Mouse (Mus musculus) thymus, postnatal 4 days (tissue): Measurements from ENCODE around the gene 9530068E07Rik.
"Not testable (repeated sequence)": the region's sequence is repeated elsewhere in the genome, so short reads cannot be mapped to it uniquely, and the experiment has no call there.

Source experiments
- DNase-seq: peaks from one replicate; pipeline ENCODE4 v3.0.0; 2021

The 9530068E07Rik gene

GRCm38 (mm10) chr11:52374340-52374739, 21.9 kb upstream of the 9530068E07Rik start:
- peak; percentile 81 for DNase-seq

GRCm38 (mm10) chr11:52377579-52377978, 18.6 kb upstream of the 9530068E07Rik start:
- no peak for DNase-seq

- no peak for DNase-seq
Measured at GRCm38 (mm10) chr11:52379241-52379640, 17.0 kb upstream of the 9530068E07Rik start.

DNA sequence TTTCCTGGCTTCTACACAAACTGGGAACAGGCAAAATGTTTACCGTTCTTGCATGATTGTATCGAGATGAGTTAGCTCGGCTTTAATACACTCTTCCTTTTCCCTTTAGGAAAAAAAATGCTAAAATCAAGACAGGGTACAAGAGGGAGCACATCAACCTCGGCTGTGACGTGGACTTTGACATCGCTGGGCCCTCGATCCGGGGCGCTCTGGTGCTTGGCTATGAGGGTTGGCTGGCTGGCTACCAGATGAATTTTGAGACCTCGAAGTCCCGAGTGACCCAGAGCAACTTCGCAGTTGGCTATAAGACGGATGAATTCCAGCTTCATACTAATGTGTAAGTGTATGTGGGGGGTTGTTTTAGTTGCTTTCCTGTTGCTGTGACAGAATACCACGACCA, 12.5 kb upstream of the 9530068E07Rik start:
- no peak for DNase-seq

DNA sequence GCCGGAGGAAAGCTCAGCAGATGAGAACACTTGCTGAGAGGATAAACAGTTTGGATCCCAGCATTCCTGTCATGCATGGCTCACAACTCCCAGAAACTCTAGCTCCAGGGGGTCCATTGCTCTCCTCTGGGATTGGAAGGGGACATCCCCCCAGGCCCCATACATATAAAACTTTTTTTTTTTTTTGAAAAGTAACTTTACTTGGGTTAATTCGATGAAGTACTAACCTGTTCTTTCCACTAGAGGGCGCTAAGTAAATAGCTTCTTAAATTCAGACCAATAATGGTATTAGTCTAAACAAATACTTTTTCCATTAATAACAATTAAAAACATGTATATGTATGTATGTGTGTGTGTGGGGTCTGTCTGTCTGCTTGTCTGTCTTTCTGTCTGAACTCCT, 11.6 kb upstream of the 9530068E07Rik start:
- no peak for DNase-seq

- DNase-seq, result no peak
Measured at GRCm38 (mm10) chr11:52386892-52387291, 9.3 kb upstream of the 9530068E07Rik start.

DNA sequence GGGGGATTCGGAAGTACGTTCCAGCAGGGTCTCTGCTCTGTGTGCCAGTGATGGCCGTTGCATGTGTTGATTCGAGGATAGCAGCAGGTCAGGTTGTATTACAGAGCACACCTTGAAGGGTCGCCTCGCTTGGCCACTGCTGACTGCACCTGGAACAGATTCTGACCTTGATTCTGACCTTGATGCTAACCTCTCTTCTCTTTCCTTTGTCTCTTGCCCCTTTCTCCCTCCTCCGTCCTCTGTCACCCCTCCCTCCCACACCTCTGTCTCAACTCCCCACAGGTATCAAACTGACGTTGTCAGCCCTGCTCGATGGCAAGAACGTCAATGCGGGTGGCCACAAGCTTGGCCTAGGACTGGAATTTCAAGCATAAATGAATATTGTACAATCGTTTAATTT, 8.1 kb upstream of the 9530068E07Rik start:
- DNase-seq, result no peak

DNA sequence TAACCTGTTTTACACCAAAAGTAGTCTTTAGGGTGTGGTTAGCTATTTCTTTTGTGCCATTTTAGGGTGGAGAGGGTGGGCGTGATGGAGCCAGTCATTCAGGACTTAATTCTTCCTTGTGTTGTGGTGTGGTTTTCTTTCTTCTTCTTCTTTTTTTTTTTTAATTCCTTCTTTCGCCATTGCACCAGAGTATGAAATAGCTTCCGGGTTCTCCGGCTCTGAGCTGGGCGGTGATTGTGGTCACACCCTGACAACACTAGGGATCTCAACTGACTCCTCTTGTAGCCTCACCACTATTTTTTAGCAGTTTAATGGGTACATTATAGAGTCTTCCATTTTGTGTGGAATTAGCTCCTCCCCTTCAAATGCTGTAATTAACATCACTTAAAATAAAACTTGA, 7.2 kb upstream of the 9530068E07Rik start:
- DNase-seq, result not testable (repeated sequence)

DNA sequence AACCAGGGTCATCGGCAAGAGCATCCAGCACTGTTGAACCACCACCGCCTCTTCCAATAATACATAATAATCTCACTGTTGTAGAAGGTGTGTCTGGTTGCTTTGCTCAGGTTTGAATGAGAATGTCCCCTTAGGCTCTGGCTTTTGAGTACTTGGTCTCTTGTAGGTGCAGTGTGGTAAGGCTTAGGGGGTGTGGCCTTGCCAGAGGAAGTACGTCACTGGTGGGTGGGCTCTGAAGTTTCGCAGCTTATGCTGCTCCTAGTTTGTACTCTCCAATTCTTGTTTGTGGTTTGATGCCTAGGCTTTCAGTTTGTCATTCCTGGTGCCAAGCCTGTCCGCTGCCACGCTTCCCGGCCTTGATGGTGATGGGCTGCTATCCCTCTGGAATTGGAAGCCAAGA, 6.3 kb upstream of the 9530068E07Rik start:
- DNase-seq, result no peak

DNA sequence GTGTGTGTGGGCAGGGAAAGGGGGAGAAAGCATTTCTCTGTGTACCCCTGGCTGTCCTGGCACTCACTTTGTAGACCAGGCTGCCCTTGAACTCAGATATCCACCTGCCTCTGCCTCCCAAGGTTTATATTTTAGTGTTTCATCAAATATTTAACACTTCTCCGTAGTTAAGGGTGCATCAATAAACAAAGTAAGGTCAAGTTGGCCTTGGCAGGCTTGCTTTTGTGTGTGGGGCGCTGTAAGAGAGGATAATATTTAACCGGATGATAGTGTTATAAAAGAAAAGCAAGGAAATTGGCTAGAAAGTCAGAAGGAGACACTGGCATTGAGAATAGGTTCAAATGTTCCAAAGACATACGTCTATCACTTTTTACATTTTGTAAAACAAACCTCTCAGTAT, 1.7 kb upstream of the 9530068E07Rik start:
- DNase-seq, result no peak

DNA sequence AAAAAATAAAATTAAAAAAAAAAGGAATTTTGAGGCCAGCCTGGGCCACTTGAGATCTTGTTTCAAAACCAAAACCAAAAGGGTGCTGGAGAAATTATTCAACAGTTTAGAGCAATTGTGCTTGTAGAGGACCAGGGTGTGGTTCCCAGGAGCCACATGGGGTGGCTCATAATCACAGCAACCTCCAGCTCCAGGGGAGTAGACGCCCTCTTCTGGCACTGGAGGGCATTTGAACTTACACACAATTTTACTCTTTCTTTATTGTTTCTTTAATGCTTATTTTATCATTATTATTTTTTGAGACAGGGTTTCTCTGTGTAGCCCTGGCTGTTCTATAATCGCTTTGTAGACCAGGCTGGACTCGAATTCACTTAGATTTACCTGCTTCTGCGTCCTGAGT, 885 bp upstream of the 9530068E07Rik start:
- no peak for DNase-seq

DNA sequence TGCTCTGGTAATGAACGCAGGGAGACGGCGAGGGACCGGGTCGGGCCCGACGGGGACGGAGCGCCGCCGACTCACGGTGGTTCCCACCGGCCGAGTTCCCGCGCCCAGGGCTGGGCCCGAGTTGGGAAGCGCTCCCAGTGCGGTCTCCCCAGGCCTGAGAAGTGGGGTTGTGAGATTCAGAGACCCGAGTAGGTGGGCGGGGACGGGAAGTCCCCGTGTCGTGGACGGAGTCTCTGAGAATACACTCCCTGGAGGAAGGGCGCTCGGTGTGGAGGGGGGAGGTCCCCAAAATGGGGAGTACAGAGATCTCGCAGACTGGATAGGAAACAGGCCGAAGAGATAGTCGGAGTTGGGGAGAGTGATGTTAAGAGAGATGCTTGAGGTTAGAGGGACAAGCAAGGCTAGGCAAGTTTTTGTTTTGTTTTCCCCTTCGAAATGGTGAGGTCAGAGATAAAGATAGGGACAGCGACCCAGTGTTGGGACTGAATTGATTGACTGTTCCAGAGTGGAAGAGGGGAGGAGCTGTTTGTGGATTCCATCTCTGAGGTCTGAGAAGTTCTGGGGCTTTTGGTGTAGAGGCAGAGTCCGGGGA, 465 bp downstream of the 9530068E07Rik start:
- DNase-seq, result no peak

DNA sequence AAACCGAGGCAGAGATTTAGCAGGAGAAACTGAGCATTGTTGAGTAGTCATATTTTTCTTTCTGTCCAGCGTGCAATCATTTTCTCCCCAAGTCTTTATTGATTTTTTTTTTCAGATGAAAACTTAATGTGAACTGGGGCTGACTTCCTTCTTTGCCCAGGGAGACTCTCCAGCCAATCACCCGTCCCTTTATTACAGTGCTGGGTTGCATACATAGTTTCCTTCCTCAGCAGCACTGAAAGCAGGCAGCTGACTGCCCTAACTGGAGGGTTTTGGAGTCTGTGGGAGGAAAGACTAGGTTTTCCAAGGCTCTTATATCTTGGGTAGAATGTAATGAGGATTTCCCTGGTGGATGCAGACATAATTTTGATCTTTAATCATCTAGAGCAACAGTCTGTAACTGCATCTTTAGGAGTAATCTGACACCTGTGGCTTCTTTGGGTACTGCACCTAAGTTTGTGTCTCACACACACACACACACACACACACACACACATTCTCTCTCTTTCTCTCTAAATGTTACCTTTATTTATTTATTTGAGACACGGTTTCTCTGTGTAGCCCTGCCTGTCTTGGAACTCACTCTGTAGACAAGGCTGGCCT, 1.3 kb downstream of the 9530068E07Rik start:
- peak; percentile 41 for DNase-seq

- DNase-seq, result no peak
Measured at GRCm38 (mm10) chr11:52401476-52401875, 5.2 kb downstream of the 9530068E07Rik start.

- DNase-seq, result no peak
Measured at GRCm38 (mm10) chr11:52402566-52402965, 6.3 kb downstream of the 9530068E07Rik start.

DNA sequence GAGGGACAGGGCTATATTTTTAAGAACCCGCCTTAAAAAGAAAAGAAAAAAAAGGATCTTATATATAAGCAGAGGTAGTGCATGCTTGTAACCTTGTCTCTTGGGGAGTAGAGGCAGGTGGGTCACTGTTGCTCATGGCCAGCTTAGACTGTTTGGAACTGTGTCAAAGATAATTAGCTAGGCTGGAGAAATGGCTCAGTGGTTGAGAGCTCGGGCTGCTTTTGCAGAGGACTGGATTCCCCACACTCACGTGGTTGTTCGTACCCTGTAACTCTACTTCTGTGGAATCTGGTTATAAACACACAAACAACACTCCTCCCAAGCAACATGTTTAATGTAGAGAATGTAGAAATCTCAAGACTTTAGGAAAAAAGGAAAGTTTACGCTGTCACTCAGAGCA, 8.0 kb downstream of the 9530068E07Rik start:
- DNase-seq, result no peak

GRCm38 (mm10) chr11:52405196-52405688, 9.0 kb downstream of the 9530068E07Rik start:
- DNase-seq, result no peak

DNA sequence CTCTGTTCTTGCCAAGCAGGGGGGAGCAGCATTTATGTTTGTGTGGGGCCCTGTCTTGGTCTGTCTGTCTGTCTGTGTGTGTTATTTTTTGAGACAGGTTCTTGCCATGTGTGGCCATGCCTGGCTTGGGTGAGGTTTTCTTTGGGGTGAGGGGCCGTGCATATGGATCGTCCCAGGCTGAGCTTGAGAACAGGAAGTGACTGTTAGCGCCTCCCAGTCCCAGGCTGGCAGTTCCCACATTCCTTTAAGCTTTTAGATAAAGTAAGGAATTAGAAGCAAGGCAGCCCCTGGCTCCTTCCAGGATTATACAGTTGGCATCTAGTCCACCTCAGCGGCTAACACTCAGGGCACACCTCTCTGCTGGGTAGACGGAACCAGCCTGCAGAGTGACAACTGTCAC, 13.1 kb downstream of the 9530068E07Rik start:
- no peak for DNase-seq

- no peak for DNase-seq
Measured at GRCm38 (mm10) chr11:52418358-52418757, 22.1 kb downstream of the 9530068E07Rik start.

DNA sequence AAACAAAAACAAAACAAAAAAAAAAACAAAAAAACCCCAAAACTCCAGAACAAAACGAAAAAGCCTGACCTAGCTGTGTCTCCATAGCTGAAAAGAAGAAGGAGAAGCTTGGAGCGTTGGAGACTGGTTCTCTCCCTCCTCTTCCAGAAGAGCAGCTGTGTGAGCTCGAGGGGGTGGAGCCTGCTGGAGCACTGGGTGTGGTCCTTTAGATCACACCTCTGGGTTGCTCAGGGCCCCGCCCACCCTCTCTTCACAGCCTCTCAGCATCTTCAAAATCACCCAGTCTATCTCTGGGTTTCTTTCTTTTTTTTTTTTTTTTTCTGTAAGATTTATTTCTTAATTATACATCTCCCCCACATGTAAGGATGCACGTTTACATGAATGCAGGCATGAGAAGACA, 23.0 kb downstream of the 9530068E07Rik start:
- DNase-seq, result peak; percentile 82

- DNase-seq, result no peak
Measured at GRCm38 (mm10) chr11:52419861-52420260, 23.6 kb downstream of the 9530068E07Rik start.

DNA sequence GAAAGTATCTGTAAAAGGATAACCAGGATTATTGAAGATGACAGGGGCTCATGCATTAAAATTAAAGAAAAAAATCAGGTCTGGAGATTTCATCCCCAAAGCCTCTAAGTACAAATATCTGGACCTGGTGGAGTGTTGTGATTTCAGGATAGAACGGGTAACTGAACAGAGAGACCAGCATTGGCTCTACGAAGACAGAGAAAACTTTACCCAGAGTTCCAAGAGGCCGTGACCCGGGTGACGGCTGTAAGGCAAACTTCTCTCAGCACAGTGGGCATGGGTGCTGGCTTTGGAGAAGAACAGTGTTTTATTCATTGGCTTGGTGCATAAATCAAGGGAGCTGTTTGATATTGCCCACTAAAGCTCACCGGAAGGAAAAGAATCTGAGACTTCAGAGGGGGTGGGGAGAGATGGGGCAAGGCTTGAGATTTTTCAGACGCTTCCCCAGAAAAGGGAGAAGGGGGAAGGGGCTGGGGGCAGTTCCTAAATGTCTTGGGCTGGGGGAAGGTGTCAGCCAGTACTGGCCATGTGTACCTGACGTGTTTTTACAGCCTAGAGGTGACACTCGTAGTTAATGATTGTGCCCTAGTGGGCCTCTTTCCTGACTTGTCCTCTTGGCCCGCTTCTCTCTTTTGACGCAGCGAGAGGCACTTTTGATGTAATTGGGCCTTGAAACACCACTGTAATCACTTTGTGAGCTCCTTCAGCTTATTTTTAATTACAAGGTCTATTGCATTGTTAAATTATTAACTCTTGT, 24.2 kb downstream of the 9530068E07Rik start:
- no peak for DNase-seq

DNA sequence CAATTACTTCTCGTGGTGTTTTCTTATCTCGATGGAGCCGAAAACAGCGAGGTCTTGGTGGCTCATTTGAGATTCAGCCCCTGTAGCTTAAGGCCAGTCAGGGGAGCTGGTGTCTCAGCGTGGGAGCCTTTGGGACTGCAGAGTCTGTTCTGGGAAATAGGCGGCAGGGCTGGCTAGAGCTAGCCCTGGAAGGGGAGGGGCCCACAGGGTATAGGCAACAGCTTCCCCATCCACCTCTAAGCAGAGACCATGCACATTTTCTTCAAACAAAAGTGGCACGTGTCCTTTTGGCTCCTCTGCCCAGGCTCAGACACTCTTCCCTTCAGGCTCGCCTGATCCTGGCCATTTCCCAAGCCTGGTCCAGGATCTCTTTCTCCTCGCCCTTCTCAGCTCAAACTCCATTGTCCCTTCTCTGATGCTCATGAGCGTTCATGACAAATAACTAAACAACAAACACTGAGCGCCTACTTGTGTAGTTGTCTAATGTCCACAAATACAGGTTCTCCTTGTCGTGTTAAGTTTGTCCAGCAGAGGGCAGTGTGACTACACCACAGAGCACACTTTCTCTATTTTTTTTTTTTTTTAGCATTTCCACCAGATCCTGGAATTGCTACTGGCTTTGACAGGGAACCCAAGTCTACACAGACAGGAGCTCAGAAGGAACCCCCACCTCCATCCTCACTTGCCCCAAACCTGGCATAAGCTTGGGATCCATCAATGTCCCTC, 25.0 kb downstream of the 9530068E07Rik start:
- peak; percentile 79 for DNase-seq
